Mouse (Mus musculus): ENCODE measurements around the gene Gm4513.
"Not testable (repeated sequence)": the region's sequence is repeated elsewhere in the genome, so short reads cannot be mapped to it uniquely, and the experiment has no call there.

Gm4513 gene

GRCm38 (mm10) chr7:20598921-20599320 is at the start of gene Gm4513:
Gm4513 (minus strand) TSS chr7:20599021.
- in situ Hi-C loops (cut with MseI, MboI) = not testable (repeated sequence)

GRCm38 (mm10) chr7:20576141-20576540 is 22.7 kb downstream of the Gm4513 start, which contains the start of gene Gm4141:
Gm4141 (minus strand) TSS chr7:20576241.
- in situ Hi-C loops (cut with MseI, MboI) = not testable (repeated sequence)

- in situ Hi-C loops (cut with MseI, MboI) = not testable (repeated sequence)
Observed at GRCm38 (mm10) chr7:20545657-20546056, 53.2 kb downstream of the Gm4513 start, which contains the start of gene Gm5726. Gm5726 (minus strand) TSS chr7:20545757.
